Mouse (Mus musculus) frontal cortex, adult (tissue): ENCODE results near the gene Dhx57.
A peak's percentile ranks its signal among the peaks of the same experiment; 100 is the strongest.

Experiments
- ATAC-seq: cut with Nextera tagmentation; 2 replicates; pipeline ENCODE4 v1.9.2; 2017; ENCODE audit warnings: mild to moderate bottlenecking, moderate library complexity, mixed read lengths; ENCODE audit not compliant: low TSS enrichment

Gene Dhx57

DNA sequence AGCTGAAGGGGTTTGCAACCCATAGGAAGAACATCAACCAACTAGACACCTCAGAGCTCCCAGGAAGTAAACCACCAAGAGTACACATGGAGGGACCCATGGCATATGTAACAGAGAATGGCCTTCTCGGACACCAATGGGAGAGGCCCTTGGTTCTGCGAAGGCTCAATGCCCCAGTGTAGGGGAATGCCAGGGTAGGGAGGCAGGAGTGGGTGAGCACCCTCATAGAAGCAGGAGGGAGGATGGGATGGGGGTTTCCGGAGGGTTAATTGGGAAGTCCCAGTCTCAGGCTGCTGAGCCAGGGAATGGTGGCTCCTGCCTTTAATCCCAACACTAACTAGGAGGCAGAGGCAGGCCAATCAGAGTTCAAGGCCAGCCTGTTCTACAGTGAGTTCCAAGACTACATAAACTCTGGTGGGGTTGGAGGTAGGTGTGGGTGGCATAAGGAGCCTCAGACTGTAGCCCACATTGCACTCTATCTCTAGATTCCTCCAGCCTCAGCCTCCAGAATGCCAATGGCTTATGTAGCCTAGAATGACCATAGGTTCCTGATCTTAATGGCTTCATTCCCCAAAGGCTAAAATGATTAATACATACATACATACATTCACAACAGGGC is 91.0 kb downstream of the Dhx57 start:
- ATAC-seq = peak; percentile 44; the same call in 1 of the 2 replicates

DNA sequence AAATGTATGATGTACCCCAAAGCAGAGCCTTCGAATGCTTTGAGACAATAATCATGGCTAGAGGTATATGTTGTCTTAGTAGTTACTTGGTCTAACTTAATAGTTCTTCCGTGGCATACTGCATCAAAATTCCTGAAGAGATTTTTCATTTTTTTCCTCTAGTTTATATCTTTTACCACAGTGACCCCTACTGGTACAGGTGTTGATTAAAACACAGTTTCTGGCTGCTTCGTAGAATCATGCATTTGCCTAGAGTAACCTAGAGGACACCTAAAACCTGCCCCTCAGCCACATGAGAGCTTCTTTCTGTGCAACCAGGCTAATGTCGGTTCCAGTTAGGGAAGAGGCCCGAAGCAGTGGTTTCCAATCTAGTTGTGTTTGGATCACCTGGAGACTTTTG is 97.2 kb downstream of the Dhx57 start:
- peak; percentile 69 for ATAC-seq
